Comparison of ENCODE assay signal across 9 mouse cellular contexts in the genomic region with DNA sequence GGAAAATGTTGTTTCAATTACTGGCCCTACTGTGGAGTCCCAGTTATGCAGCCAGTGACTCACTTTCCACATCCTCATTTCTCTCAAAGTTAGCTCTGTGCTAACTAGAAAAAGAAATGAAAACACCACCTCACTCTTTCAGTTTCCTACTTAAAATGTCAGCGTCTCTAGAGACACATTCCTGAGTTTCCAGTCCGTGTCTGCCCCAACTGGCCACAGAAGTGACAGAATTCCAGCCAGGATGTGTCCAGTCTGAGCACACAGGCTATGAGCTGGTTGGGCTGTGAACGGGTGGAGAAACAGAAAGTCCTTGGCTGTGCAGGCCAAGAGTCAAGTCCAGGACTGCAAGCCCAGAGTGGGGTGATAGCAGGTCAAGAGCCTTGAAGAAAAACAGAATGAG. TPM values are rescaled to one million over a fixed set of nuclear protein-coding genes. Genes with fewer than 3 reads are reported as not detected.
A peak's percentile ranks its signal among the peaks of the same experiment; 100 is the strongest.
DNase-seq lines count a peak whose midpoint lies in the region.
"Had no signal": no experiment of that assay in that cellular context is flagged by ENCODE, and none has a peak within 500 bp of the region (broad histone marks: within the 10 kb centered on the region; RNA-seq: fewer than 3 reads in every experiment).

No protein-coding gene starts in this region.

- no peak overlapping the region for H3K4me3 ChIP-seq in hindbrain, embryonic 10.5 days

- H3K27me3 ChIP-seq in hindbrain, embryonic 10.5 days (ENCODE audit: insufficient read depth, poor library complexity, severe bottlenecking): no peaks in the 10 kb centered on the region

- no peak overlapping the region for H3K27ac ChIP-seq in hindbrain, embryonic 10.5 days
- H3K27ac ChIP-seq: hindbrain, embryonic 14.5 days had no signal

- intact Hi-C loops in gastrocnemius, postnatal 14 days (cut with DNase I; ENCODE audit: low total_unique reads): no loop called here

- H3K36me3 ChIP-seq in hindbrain, embryonic 10.5 days: no peaks in the 10 kb centered on the region

- H3K4me1 ChIP-seq in hindbrain, embryonic 10.5 days (replicated peaks): no peaks in the 10 kb centered on the region

- 67% methylated on average over 3 of the region's 3 CpGs for WGBS in hindbrain, embryonic 10.5 days

- peak; percentile 53 for DNase-seq in urinary bladder, postnatal 14 days (ENCODE audit: low spot score)
- no peak for DNase-seq in urinary bladder, adult 2 months (ENCODE audit: low spot score)
- peak; percentile 71 for DNase-seq in gastrocnemius, postnatal 14 days
- peak; percentile 56 for DNase-seq in heart, postnatal 4 days
- no peak for DNase-seq in cerebellum, adult 18-20 months
- DNase-seq in hindbrain, embryonic 10.5 days (ENCODE audit: low spot score): no peak
- DNase-seq in layer of hippocampus, adult 11-12 months (ENCODE audit: low spot score): no peak
- DNase-seq: thymus, adult 18-20 months had no signal

- no peaks in the 10 kb centered on the region for H3K9me3 ChIP-seq in hindbrain, embryonic 10.5 days

RNA-seq across cellular contexts. Expression of a gene that starts 16.1 kb away (rescaled TPM):
- 18.3 and 20.8 TPM in 2 replicates for polyA plus RNA-seq in urinary bladder, adult 2 months (2012; rRNA removed)
- total RNA-seq in gastrocnemius, postnatal 14 days (2021): 1 to 10 TPM; 5.0 to 7.1 TPM
- 1 to 10 TPM; 5.3 to 6.1 TPM for total RNA-seq in heart, postnatal 4 days (2021)
- polyA plus RNA-seq in hindbrain, embryonic 10.5 days (2016; fragmentation: Nextera tagmentation; extraction: Ambion mirVana): 7.7 and 8.6 TPM in 2 replicates

RNA-seq across cellular contexts. Expression of a gene that starts 16.8 kb away (rescaled TPM):
- polyA plus RNA-seq in urinary bladder, adult 2 months (2012; rRNA removed): 20.2 and 20.7 TPM in 2 replicates
- 1 to 10 TPM; 6.9 to 7.4 TPM for total RNA-seq in gastrocnemius, postnatal 14 days (2021)
- 1 to 10 TPM; 4.7 to 6.0 TPM for total RNA-seq in heart, postnatal 4 days (2021)
- 10.5 and 10.7 TPM in 2 replicates for polyA plus RNA-seq in hindbrain, embryonic 10.5 days (2016; fragmentation: Nextera tagmentation; extraction: Ambion mirVana)

RNA-seq across cellular contexts. Expression of a gene that starts 37.1 kb away (rescaled TPM):
- 189 and 247 TPM in 2 replicates for polyA plus RNA-seq in urinary bladder, adult 2 months (2012; rRNA removed)
- total RNA-seq in gastrocnemius, postnatal 14 days (2021): 10 to 100 TPM; 60.2 to 65.8 TPM
- total RNA-seq in heart, postnatal 4 days (2021): 10 to 100 TPM; 84.1 to 88.4 TPM
- polyA plus RNA-seq in hindbrain, embryonic 10.5 days (2016; fragmentation: Nextera tagmentation; extraction: Ambion mirVana): 169 and 179 TPM in 2 replicates

RNA-seq across cellular contexts. Expression of a gene that starts 37.9 kb away (rescaled TPM):
- polyA plus RNA-seq in urinary bladder, adult 2 months (2012; rRNA removed): 46.4 and 67.3 TPM in 2 replicates
- 10 to 100 TPM; 20.0 to 21.7 TPM for total RNA-seq in gastrocnemius, postnatal 14 days (2021)
- 10 to 100 TPM; 42.6 to 43.5 TPM for total RNA-seq in heart, postnatal 4 days (2021)
- 70.9 and 82.5 TPM in 2 replicates for polyA plus RNA-seq in hindbrain, embryonic 10.5 days (2016; fragmentation: Nextera tagmentation; extraction: Ambion mirVana)

RNA-seq across cellular contexts. Expression of a gene that starts 40.5 kb away (rescaled TPM):
- 3.4 and 4.9 TPM in 2 replicates for polyA plus RNA-seq in urinary bladder, adult 2 months (2012; rRNA removed)
- total RNA-seq in gastrocnemius, postnatal 14 days (2021): under 1 TPM; 0.27 to 0.35 TPM
- total RNA-seq in heart, postnatal 4 days (2021): under 1 TPM; 0.59 to 0.62 TPM
- polyA plus RNA-seq in hindbrain, embryonic 10.5 days (2016; fragmentation: Nextera tagmentation; extraction: Ambion mirVana): 2.2 and 3.5 TPM in 2 replicates

Comparison
In these comparisons a context has a peak if more than half of its experiments do, and no peak if none do; other contexts are left out.
1. DNase-seq: peak in urinary bladder, postnatal 14 days (single experiment), gastrocnemius, postnatal 14 days (single experiment) and heart, postnatal 4 days (single experiment); none in urinary bladder, adult 2 months (single experiment), cerebellum, adult 18-20 months (0 of 2), hindbrain, embryonic 10.5 days (single experiment) and layer of hippocampus, adult 11-12 months (single experiment).